Mouse (Mus musculus) right cerebral cortex, postnatal 25 days (tissue): ENCODE data around the gene Ano6.
"Not testable (repeated sequence)": the region's sequence is repeated elsewhere in the genome, so short reads cannot be mapped to it uniquely, and the experiment has no call there.

Source experiments
- DNase-seq: peaks from one replicate; pipeline ENCODE4 v3.0.0; 2022

Gene Ano6

DNA sequence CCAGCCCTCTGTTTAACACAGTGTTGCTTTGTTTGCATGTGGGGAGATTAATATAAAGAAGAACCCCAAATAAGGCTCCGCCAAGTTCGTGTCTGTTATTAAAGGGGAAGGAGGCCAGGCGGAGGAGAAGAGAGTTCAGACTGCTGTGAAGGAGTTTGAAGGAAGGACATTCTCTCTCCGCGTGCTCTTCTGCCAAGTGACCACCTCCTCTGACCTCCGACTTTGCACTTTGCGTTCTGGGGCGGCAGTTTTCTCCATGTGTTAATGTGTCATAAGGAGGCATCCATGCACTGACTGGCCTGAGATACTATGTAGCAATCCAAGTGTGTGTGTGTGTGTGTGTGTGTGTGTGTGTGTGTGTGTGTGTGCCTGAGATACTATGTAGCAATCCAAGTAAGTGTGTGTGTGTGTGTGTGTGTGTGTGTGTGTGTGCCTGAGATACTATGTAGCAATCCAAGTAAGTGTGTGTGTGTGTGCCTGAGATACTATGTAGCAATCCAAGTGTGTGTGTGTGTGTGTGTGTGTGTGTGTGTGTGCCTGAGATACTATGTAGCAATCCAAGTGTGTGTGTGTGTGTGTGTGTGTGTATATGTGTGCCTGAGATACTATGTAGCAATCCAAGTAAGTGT is 37.5 kb downstream of the Ano6 start:
- DNase-seq: not testable (repeated sequence)

DNA sequence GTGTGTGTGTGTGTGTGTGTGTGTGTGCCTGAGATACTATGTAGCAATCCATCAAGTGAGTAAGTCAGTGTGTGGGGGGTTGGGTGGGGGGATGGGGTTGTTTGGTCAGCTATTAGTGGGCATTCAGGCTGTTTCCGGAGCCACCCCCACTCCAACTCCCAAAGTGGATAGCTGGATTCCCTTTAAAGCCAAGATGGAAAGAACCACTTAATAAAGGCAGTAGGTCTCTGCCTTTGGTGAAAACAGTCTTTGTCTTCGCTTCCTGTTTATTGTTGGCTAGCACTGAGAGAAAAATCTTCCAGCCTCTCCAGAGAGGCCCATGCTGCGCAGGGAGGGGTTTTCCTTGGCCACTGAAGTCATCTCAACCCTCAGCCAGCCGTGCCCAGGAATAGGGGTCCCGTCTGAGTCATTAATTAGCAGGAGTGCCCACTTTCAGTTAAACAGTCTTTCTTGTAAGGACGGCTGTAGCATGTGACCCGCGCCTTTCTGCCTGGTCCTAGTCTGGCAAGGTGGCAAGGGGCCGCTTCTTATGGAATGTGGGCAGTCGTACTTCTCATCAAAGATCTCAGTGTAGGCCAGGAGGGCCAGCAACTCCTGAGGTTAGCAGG is 38.1 kb downstream of the Ano6 start:
- DNase-seq: no peak

DNA sequence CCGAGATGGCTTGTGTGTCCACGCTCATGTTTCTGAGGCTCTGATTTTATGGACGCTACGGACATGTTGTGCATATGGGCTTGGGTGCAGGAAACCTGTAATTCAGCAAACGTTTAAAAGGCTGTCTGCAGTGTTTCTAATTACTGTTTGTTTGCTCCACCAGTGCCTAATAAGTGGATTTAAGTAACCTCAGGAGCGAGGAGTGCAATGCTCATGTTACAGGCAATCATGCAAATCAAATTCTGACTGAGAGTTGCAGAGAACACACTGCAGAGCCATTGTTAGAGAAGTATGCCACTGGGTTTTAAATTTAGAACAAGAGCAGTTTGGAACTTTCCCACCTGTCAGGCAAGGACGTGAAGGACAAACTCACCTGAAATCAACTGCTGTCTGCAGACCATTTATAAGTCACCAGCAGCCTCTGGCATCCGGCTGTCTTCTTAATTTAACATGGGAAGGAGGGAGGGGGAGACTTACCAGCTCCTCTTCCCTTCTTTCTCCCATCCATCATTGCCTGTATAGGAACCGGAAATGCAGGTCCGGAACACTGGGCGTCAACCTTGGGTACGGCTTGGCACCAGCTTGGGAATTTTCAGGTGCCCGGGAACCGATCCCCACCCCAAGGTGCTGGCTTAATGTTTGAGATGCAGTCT is 39.0 kb downstream of the Ano6 start:
- no peak for DNase-seq

DNA sequence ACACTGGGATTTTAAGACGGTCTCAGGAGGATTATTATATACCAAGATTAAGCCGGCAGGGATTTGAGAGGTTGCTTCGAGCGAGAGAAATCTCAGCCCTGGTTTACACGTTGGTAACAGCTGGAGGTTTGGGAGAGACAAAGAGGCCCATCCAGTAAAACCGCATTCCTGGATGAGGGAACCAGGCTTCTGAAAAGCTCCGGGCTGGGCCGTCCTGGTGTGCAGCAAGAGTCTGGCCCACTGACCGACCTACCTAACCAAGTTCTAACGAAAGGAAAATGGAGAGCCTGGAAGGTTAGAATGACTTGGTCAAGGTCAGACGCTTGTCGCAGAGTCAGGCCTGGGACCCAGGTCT is 39.5 kb downstream of the Ano6 start:
- DNase-seq: no peak

DNA sequence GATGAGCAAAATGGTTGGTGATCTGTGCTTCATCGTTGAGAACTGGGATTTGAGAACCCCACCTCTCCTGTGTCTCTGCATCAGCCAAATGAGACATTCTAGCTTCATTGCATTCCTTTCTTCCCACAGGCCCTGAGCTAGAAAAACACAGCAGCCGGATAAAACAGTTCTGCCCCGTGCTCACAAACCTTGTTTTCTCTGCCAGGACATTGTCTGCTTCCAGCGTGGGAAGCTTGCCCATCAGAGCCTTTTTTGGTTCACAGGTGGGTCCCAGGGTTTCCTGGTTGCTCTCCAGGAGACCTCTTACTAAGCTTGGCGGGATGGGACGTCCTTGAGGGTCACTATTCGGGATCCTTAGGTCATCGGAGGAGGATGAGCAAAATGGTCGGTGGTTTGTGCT is 42.6 kb downstream of the Ano6 start:
- no peak for DNase-seq

DNA sequence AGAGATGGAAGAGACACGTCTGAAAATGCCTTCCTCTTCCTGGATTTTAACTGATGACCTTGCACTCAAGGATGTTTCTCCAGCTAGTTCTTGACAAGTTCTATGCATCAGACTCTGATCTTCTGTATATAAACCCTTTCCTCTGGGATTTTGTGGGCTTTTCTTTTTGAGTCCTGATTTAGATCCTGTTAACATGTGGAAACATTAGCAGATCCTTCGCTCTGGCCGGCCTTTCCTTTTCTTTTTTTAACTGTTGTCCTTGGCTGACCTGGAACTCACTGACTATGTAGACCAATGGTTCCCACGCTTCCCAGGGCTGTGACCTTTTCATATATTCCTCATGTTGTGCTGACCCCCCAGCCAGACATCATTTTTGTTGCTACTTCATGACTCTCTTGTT is 45.4 kb downstream of the Ano6 start:
- no peak for DNase-seq

DNA sequence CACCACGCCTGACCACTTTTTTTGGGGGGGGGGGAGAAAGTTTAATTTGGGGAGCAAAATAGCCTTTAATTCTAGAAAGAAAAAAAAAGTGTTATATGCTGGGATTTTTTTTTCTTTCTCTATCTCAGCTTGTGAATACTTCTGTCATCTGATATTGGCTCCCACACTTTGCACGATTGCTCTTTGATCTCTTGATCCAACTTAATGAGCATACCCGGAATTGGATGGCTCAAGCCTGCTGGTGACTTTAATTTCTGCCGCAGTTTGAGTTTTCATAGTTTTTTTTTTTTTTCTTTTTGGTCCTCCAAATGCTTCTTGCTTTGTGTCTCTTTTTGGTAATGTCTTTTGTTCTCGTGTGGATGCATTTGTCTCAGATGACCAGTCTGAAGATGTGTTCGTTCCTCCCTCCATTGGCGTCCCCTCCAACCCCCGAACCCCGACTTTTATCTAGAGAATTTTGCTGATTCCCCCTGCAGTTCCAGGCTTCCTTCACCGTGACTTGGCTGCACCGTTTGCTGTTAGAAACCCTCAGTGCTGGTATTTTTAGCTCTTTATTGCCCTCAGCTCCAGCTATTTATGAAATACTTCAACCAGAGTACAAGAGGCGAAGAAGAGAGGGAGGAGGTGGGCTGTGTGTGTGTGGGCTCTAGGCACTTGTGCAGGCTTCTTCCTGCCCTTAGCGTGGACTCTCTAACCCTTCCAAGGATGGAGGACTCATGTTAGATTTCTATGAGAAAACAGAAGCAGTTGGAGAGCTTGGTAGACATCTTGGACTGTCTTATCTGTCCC is 46.2 kb downstream of the Ano6 start:
- no peak for DNase-seq

DNA sequence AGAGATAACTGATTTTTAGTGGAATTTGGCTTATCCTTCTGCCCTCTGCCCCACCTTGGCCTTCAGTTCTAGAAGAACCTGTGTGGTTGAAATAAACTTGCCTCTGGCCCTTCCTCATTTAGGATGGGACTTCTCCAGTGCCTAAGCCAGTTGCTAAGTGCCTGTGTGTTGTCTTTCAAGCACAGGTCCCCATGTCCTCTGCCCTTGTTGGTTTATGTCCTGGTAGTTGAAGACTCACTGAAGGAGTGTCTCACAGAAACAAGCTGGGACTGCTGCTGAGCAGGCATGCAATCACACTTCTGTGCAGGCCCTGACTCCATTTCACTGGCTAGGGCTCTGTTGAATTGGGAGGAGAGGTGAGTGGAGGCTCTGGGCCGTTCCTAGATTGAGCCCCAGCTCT is 46.9 kb downstream of the Ano6 start:
- DNase-seq: no peak

DNA sequence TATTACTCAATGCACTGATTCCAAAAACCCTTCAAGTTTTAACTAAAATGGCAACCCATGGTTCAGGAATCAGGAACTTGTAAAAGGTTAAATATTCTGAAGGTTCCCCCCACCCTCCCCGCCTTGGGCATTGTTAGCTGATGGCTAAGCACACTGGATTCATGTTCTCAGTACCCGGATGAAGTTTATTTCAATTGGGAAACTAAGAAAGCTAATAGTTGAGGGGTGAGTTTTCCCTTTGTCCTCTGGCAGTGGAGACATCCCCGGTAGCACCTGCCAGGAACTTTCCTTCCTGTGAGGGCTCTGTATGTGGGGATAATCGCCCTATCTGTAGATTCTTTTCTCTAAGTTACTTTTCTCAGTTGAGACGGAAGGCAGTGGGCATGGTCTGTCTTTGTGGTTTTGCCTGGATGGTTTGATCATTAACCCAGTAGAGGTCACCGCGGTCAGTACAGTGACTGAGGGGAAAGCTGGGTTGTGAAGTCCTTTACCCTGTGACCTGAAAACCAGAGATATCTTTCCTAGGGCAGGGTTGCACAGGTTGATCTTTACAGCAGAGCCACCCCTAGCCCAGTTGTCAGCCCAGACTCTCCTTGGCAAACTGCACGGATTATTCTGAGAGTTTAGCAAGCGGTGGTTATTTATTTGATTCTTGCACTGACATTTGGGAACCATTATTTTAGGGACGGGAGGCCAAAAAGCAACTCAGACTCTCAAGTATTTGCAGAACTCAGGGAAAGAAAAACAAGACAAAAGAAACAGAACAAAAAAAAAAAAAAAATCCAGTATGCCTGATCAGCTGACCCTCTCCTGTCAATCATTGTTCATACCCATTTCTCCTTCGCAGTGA is 47.8 kb downstream of the Ano6 start:
- DNase-seq: no peak

DNA sequence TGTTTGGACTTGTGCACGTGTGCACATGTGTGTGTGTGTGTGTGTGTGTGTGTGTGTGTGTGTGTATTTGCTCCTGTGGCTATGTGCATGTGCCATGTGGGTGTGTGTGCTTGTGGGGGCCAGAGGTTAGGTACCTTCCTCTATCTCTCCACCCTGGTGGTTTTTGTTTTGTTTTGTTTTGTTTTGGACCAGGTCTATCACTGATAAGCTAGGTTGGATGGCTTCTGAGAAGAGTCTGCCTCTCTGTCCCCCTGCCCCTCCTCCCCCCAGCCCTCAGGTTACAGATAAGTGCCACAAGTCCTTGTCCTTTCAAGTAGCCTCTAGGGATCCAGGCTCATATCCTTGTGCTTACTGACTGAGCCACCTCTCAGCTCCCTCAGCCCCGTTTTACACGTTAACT is 49.1 kb downstream of the Ano6 start:
- no peak for DNase-seq

DNA sequence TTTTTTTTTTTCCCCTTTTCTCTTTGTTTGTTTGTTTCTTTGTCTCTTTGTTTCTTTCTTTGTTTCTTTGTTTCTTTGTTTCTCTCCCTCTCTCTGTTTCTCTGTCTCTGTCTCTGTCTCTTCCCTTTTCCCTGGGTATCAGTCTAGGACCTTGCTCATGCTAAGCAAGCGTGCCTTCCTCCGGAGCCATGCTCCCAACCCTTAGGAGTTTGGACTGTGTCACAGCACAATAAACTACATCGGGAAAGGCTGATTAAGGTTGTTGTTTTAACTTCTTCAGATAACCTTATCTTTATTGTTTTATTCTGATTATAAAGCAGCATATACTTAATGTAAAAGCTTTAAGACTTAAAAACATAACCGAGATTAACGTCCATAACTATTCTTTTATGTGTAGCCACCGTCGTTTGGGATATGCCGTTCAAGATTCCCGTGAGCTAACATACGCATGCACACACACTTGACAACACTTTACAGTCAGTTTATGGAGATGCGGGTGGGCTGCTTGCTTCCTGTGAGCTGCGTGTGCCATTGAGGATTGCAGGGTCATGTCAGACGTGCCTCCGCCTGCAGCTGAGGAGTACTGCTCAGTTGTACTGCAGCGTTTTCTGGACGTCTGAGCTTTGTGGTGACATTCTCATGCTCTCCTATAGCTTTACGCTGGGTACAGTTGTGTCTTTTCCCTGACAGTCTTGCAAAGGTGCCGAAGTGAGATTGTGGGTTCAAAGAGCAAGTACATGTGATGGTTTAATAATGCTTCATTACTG is 52.7 kb downstream of the Ano6 start:
- DNase-seq: no peak

DNA sequence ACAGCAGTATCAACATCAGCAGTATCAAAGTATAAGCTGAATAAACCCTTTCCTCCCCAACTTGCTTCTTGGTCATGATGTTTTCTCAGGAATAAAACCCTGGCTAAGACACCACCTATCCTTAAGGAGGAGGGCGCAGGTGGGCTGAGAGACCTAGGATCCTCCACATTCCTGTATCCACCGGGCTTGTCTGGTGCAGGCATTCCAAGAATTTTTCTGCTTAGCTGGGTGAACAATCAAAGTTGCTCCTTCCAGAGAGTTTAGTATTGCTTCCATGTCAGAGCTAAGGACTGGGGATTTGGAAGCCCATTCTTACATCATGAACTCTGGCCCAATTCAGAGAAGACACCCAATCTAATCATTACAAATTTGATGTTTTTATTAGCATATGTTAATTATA is 53.8 kb downstream of the Ano6 start:
- no peak for DNase-seq

DNA sequence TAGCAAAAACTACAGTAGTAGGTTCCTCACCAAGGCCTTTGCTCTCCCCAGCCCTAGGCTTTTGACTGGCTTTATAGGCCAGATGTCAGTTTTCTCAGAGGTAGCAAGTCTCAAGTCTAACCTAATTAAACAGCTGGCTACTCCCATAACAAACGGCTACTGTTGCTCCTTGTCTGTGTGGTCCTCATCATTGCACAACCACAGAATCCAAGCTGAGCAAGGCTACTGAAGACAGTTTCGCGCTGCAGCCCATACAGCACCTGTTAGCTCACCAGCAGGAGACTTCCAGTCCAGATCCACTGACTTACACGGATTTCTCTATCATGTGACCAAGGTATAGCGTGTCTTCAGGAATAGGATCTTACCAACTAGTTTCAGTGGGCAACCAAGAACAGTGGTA is 55.5 kb downstream of the Ano6 start:
- no peak for DNase-seq

DNA sequence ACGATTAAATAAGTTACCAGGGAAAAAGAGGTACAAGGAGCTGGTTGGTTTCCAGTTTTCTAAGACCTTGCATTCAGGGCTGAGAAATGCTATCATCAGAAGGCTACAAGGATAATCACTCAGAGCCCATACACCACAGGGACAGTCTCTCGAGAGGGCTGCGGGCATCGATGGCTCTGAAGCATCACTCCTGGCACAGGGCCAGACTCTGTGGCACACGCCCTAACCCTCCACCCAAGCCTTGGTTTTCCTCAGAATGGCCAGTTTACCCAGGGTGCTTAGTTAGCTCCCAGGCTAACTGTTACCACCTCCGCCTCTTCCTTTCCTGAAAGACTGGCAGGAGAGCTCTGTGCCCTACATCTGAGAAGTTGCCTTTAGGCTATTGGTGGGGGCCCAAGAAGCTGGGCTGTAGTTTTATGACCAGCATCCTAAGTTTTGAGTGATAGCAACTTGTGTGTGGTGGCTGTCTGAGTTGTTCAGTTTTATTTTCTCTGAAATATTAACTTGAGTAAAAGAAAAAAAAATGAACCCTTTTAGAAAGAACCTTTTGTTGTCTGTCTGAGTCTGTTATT is 57.9 kb downstream of the Ano6 start:
- no peak for DNase-seq

DNA sequence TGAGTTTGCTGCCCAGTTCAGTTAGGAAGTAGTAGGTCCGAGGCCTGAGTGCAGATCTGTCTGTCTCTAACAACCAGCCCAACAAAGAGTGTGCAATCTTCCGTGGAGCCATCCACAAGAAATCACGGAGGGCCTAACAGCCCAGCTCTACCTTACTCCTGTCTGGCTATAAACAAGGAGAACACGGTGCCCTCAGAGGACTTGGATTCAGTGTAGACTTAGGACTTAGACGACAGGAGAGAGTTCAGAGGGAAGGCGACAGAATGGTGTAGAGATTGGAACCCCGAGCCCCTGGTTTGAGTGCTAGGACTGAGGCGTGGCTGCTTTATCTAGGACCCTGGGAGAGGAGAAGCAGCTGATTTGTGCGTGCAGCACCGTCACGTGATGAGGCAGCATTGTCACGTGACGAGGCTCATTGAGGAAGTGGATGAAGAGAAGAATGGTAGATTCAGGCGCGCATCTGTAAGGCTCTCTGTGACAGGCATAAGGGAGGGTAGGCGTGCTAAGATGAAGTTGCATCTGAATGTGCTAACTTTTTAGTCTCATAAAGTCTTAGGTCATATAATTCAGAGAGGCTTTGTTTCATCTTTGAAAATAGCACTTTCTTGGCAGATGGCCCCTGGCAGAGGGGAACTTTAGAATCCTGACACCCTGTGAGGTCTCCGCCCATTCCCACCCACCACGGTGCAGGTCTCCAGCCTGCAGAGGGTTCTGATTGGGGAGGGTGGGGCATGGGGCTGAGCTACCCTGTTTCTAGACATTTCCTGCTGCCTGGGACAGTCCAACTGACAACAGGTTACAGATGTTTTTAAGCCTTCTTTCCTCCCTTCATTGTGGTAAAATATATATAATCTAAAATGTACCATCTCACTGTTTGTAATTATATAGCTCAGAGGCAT is 59.1 kb downstream of the Ano6 start:
- no peak for DNase-seq

DNA sequence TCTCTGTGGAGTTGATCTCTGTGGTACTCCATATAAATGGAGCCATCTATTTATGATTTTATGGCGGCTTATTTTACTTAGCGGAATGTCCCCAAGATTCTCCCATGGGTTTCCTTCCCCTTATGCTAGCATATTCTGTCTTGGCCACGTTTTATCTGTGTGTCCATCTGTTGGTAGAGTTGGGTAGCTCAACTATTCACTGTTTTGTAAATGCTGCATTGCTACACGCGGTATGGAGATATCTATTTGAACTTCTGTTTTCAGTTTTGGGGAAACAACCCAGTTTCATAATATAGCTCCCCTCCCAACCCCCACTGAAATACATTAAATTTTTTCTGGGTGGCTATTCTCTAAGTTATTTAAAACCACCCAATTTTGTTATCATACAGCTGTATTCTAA is 59.9 kb downstream of the Ano6 start:
- DNase-seq: no peak

DNA sequence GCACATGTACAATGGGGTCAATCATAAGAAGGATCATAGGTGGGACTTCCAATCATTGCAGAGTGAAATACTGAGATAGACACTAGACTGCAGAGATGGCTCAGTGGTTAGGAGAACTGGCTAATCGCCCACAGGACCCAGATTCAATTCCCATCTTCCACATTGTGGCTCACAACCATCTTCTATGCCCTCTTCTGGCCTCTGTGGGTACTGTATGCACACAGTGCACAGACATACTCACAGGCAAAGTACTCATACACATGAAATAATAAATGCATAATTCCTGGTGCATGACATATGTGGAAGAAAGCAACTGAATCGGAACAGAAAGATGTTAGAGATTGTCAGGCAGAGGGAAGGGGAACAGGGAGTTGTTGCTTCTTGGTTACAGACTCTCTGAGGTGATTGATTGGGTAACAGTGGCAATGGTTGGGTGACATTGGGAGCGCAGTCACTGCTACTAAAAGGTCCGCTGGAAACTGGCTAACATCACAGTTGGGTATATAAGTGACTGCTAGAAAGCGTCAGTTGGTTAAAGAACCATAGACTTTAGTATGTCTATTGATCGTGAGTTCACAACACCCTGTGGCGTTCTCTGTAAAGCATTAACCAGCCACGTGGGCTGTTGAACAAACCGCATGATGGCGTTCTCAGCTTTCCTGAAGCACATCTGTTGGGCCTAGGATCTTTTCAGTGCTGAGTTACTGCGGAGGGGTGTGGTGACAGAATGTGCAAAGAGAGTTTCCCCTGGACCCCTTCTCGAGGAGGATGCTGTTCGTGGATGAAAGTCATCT is 64.6 kb downstream of the Ano6 start:
- DNase-seq: no peak

DNA sequence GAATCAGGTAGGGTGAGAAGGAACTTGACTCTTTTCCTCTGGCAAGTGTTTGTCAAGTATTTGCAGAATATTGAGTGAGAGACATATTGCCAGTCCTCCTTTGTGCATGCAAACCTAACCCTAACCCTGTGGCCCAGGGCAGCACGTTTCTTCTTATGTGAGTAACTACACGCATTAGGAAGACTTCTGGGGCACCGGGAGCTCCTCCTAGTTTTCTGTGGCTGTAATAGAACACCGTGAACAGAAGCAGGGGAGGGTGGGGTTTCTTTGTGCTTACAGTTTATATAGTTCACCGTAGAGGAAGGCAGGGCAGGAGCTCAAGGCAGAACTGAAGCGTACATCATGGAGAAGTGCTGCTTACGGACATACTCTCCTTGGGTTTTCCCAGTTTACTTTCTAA is 65.3 kb downstream of the Ano6 start:
- no peak for DNase-seq

DNA sequence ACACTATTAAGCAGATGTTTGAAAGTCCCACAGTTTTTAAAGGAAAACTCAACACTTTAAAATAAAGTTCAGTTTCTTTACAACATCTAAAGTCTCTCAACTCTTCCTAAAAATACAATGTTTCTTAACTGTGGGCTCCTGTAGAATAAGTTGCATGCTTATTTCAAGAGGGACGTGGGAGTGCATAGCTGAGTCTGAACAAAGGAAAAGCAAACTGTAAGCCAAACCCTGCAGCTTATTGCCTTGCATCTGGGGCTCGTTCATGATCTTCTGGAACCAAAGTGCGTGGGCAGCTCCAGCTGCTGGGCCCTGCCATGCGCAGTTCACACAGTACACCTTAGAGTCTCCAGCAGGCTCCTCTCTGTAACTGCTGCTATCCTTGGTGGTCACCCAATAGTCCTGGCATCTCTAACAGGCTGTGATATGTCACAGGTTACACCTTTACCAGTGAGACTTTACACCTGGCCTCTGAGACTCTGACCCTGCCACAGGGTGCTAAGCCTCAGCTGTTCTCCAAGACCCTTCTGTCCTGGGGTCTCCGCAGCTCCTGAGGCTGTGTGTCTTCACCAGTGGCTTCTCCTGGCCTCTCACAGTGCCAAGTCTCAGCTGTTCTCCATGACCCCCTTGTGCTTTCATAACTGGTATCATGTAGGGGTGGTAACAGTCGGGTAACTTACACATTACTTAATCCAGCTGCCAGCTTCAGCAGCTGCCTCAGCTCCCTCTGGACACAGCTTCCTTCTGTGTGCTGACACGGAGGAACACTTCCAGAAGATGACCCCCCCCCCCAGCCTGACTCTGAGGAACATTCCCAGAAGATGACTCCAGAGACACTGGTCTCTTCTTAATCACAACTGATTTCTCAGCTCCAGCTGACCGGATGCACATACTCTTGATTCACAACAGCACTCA is 66.3 kb downstream of the Ano6 start:
- DNase-seq: no peak
